Mouse (Mus musculus) right cerebral cortex, adult 18-20 months (tissue): ENCODE data around the gene Thoc6.

Source experiments
- DNase-seq: peaks from one replicate; pipeline ENCODE4 v3.0.0; 2022; ENCODE audit warnings: mixed read lengths

The Thoc6 gene

GRCm38 (mm10) chr17:23676473-23677031 is 2.9 kb upstream of the Thoc6 start:
- DNase-seq = no peak

- DNase-seq = no peak
Measured at GRCm38 (mm10) chr17:23675564-23676281, 2.0 kb upstream of the Thoc6 start.

GRCm38 (mm10) chr17:23675127-23675526 is 1.4 kb upstream of the Thoc6 start:
- DNase-seq = no peak

- DNase-seq = no peak
Measured at GRCm38 (mm10) chr17:23674271-23674952, 730 bp upstream of the Thoc6 start.

GRCm38 (mm10) chr17:23672761-23673160 is 921 bp downstream of the Thoc6 start:
- DNase-seq = no peak

- no peak for DNase-seq
Measured at GRCm38 (mm10) chr17:23671519-23671918, 2.2 kb downstream of the Thoc6 start.

- no peak for DNase-seq
Measured at GRCm38 (mm10) chr17:23670516-23671074, 3.1 kb downstream of the Thoc6 start.

GRCm38 (mm10) chr17:23665511-23665910 is 8.2 kb downstream of the Thoc6 start:
- no peak for DNase-seq

GRCm38 (mm10) chr17:23664556-23665021 is 9.1 kb downstream of the Thoc6 start:
- no peak for DNase-seq

GRCm38 (mm10) chr17:23661526-23661925 is 12.2 kb downstream of the Thoc6 start:
- no peak for DNase-seq

GRCm38 (mm10) chr17:23660876-23661200 is 12.8 kb downstream of the Thoc6 start:
- no peak for DNase-seq

- DNase-seq = no peak
Measured at GRCm38 (mm10) chr17:23660117-23660875, 13.4 kb downstream of the Thoc6 start, which contains the start of gene Bicdl2. Gene Bicdl2 (plus strand): TSS chr17:23660506.

- DNase-seq = no peak
Measured at GRCm38 (mm10) chr17:23658450-23658849, 15.2 kb downstream of the Thoc6 start.

- DNase-seq = no peak
Measured at GRCm38 (mm10) chr17:23654410-23654809, 19.3 kb downstream of the Thoc6 start.

GRCm38 (mm10) chr17:23654001-23654400 is 19.7 kb downstream of the Thoc6 start:
- DNase-seq = no peak

- DNase-seq = no peak
Measured at GRCm38 (mm10) chr17:23653324-23653723, 20.4 kb downstream of the Thoc6 start.

GRCm38 (mm10) chr17:23651363-23651762 is 22.3 kb downstream of the Thoc6 start:
- no peak for DNase-seq

- no peak for DNase-seq
Measured at GRCm38 (mm10) chr17:23645894-23646293, 27.8 kb downstream of the Thoc6 start.

- no peak for DNase-seq
Measured at GRCm38 (mm10) chr17:23644613-23645495, 28.8 kb downstream of the Thoc6 start, which contains the start of gene Mmp25. Gene Mmp25 (minus strand): TSS chr17:23645277.

- DNase-seq = no peak
Measured at GRCm38 (mm10) chr17:23631241-23631640, 42.4 kb downstream of the Thoc6 start.

- peak; percentile 87 for DNase-seq
Measured at GRCm38 (mm10) chr17:23630195-23631020, 43.3 kb downstream of the Thoc6 start.
